Mouse (Mus musculus): ENCODE data around the gene Dnaaf1.

DNA sequence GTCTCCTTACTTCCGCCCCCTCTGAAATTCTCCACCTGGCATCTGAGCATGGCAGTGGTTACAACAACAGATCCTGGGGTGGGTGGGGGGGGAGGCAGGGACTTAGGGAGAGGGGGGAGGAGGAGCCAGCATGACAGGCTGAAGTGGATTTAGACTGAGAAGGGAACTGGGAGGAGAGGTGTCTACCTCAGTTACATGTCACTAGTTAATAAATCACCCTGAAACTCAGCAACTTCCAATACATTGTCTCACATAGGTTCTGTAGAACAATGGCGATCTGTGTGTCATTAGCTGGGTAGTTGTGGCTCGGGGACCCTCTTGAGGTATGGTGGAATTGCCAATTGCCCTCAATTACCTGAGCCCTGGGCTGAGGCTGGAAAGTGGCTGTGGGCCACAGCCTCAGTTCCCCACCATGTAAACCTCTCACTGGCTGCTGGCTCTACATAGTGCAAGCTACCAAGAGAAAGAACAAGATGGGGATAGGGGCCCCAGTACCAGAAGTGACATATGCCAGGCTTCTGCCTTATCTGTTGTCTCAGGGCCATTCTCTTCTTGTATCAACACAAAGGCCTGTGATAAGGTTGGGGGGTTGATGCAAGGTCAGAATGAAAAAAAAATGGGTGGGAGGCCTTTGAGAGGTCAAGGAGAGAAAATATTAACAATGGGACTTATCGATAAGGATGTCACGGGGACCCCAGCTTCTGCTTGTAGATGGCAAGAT is 5.6 kb downstream of the Dnaaf1 start:
- no peak for TF ChIP-seq CTCF (IDR thresholded peaks at IDR 0.05; ENCODE audit: insufficient read depth, low read length)
- no peak for TF ChIP-seq POLR2A (IDR thresholded peaks at IDR 0.05; ENCODE audit: borderline replicate concordance, extremely low read depth, low read depth, low read length)

Measured in lung, adult 2 months (tissue).